Mouse (Mus musculus): ENCODE measurements around the gene Fam120b.

Gene Fam120b

GRCm38 (mm10) chr17:15379741-15380526, 16.1 kb upstream of the Fam120b start:
- DNase-seq (ENCODE audit: extremely low read depth, low read depth, low spot score) = peak; percentile 65

- no peak for DNase-seq (ENCODE audit: extremely low read depth, low read depth, low spot score)
Measured at GRCm38 (mm10) chr17:15380641-15381051, 15.4 kb upstream of the Fam120b start.

GRCm38 (mm10) chr17:15381092-15381860, 14.7 kb upstream of the Fam120b start:
- no peak for DNase-seq (ENCODE audit: extremely low read depth, low read depth, low spot score)

GRCm38 (mm10) chr17:15381869-15382660, 13.9 kb upstream of the Fam120b start:
- DNase-seq (ENCODE audit: extremely low read depth, low read depth, low spot score) = no peak

DNA sequence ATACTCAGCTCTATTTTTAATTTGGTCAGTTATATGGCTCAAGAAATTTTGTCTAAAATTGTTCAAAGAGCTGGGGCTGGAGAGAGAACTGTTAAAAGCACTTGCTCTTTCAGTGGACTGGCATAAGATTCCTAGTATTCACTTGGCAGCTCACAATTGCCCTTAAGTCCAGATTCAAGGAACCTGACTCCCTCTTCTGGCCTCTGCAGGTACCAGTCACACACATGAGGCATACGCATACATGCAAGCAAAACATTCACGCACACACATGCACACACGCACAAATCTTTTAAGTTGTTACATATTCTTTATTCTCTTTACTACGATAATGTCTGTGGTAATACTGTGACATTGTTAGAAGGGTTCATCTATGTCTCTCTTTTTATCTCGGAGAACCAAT, 12.6 kb upstream of the Fam120b start:
- no peak for DNase-seq (ENCODE audit: extremely low read depth, low read depth, low spot score)

DNA sequence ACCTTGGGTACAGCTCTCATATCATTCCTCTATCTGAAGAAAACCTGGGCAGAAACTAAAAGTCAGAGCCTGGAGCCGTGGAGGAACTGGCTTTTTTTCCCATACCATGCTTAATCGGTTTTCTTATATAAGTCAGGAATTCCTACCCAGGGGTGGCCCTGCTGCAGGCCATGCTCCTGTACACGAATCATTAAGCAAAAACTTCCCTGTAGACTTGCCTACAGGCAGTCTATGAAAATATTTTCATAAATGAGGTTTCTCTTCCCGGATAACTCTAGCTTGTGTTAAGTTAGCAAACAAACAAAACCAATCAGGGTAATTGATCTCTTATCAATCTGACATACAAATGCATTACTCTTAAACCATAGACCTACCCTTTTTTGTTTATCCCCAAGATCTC, 7.1 kb upstream of the Fam120b start:
- no peak for DNase-seq (ENCODE audit: extremely low read depth, low read depth, low spot score)

- no peak for DNase-seq (ENCODE audit: extremely low read depth, low read depth, low spot score)
Measured at GRCm38 (mm10) chr17:15389356-15389755, 6.6 kb upstream of the Fam120b start.

DNA sequence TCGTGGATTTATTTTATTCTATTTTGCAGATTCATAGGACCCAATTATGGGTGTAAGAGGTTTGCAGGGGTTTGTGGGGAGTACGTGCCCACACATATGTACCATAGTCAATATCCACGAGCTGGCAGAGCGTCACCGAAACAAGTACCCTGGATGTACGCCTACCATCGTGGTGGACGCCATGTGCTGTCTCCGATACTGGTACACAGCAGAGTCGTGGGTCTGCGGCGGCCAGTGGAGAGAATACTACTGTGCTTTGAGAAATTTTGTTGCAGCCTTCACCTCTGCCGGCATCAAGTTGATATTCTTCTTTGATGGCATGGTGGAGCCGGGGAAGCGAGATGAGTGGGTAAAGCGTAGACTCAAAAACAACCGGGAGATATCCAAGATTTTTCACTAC, 5.7 kb downstream of the Fam120b start:
- no peak for DNase-seq (ENCODE audit: extremely low read depth, low read depth, low spot score)

DNA sequence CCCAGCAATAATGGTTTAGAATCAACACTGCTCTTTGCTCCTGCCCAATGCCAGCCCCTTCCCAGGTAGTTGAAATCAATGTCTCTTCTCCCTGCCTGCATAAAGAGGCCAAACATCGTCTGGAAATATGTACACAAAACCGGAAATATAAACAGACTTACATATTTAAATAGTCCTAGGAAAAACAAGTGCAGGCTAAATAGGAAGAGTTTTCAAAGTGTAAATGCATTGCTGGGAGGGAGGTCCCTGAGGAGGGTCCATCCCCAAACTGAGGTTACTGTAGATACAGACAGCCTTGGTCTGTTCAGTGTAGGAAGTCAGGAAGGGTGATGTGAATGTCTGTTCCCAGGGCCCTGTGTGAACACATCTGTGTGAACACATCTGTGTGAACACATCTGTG, 10.6 kb downstream of the Fam120b start:
- no peak for DNase-seq (ENCODE audit: extremely low read depth, low read depth, low spot score)

DNA sequence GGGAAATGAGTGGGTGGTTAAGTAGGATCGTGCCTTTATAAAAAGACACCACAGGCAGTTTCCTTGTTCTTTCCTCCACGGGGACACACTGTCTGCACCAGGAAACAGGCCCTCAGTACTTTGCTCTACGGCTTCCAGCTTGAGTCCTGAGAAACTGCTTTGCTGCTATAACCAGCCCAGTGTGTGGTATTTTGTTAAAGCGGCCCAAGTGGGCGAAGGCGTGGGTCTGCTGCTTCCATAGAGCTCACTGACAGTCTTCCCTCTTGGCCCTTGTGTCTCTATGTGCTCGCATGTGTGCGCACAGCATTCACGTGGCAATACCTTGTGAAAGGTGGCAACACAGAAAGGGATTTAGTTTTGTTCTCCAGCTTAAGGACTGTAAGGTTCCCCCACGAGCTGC, 13.3 kb downstream of the Fam120b start:
- no peak for DNase-seq (ENCODE audit: extremely low read depth, low read depth, low spot score)

DNA sequence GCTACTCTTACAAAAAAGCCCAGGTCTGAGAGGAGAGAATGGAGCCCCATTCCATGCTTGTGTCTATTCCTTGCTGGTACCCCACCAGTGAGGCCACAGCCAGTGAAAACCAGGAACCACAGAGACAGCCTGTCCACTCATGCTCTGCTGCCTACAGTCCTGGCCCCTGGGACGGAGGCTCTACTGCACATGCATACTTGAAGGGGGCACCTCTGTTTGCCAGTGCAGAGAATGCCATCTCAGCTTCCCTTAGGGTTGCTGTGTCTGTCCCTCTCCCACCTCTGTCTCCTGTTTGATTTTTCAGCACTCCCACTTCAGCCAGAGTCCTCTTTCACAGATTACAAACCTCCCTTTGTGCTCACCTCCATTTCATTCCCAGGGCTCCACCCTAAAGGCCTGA, 14.9 kb downstream of the Fam120b start:
- no peak for DNase-seq (ENCODE audit: extremely low read depth, low read depth, low spot score)

DNA sequence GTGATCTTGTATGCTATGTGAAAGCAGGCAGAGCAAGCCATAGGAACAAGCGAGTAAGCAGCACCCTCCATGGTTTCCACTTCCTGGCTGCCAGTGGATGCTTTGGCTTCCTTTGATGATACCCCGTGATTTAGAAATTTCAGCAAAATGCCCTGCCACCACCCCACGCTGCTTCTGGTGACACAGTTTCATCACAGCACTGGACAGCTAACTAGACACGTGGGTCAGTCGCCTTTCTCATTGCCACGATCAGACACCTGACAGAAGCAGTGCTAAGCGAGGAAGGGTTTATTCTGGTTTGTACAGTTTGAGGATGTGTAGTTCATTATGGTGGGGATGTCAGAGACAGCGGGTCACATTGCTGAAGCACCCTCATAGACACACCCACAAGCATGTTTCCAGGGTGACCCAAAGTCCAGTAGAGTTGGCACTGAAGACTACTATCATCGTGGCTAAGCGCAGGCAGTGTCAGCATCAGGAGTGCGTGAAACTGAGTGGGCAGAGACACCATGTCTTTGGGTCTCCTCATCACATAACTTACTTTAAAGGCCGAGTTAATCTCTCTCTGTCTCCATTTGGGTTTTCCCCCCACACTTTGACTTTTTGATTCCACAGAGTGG, 20.7 kb downstream of the Fam120b start:
- no peak for DNase-seq (ENCODE audit: extremely low read depth, low read depth, low spot score)

DNA sequence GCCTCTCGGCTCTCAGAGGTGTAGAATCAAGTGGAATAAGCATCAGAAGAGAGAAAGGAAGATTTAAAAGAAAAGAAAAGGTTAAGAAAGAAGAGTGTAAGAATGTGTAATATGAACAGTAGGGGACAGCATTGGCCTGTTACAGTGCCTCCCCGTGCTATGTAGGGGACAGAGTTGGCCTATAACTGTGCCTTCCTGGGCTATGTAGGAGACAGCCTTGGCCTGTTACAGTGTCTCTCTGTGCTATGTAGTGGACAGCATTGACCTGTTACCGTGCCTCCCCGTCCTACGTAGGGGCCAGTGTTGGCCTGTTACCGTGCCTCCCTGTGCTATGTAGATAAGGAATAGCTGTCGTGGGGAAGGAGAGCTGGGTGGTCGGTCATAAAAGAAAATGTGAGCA, 23.5 kb downstream of the Fam120b start:
- no peak for DNase-seq (ENCODE audit: extremely low read depth, low read depth, low spot score)

DNA sequence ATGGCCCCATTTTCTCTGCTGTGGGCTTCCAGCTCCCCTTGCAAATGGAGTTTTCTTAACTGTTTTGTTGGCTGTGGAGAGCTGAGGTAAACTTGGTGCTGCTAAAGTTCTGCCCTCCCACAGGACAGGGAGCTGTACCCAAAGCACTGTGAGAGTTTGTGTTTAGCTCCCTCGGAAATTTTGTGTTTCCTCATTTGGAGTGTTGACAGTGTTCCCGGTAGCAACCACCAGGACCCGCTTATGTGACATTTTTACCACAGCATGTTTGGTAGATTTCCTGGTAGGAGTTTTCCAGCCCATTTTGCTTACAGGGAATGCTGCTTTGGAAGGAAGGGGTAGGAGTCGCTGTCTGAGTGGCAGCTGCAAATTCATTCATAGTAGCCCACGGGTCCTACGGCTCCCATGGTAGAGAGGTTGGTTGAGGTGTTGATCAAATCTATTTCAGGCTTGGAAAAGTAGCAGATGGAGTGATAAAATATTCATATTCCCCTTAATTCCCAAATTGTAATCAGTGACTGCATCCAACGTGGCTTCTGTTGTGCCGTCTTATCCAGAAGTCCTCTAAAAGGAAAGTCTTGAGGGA, 24.1 kb downstream of the Fam120b start:
- DNase-seq (ENCODE audit: extremely low read depth, low read depth, low spot score) = no peak

GRCm38 (mm10) chr17:15421446-15421845, 25.4 kb downstream of the Fam120b start:
- DNase-seq (ENCODE audit: extremely low read depth, low read depth, low spot score) = no peak

DNA sequence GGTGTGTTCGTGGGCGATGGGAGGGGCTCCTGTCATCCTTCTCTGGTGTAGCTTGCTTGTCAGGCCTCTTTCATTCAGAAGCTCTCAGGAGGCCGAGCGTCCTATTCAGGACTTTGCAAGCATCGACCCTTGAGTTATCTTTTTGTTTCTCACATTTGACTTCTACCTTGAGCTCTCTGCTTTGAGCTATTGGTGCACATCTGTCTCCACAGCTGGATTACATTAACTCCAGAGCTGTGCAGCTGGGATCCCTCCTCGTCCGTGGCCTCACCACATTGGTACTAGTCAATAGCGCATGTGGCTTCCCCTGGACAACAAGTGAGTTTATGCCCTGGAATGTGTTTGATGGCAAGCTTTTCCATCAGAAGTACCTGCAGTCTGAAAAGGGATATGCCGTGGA, 26.7 kb downstream of the Fam120b start:
- no peak for DNase-seq (ENCODE audit: extremely low read depth, low read depth, low spot score)

GRCm38 (mm10) chr17:15423080-15423765, 27.2 kb downstream of the Fam120b start:
- peak; percentile 57 for DNase-seq (ENCODE audit: extremely low read depth, low read depth, low spot score)

DNA sequence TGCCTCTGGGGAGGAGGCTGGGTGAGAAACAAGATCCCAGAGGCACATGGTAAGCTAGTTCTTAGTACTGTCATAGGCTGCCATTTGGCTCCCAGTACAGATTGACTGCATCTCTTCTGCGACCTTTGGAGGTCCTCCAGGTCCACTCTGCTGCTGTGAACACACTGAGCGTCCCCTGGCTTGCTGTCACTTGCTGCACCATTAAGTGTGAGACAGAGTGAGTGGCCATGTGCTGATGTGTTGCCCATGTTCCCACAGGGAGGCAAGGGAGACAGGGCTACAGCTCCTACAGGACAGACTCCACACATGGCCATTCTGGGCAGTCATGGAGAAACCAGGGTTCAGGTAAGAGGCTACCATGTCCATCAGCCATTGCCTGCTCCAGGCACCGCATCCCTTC, 29.9 kb downstream of the Fam120b start:
- DNase-seq (ENCODE audit: extremely low read depth, low read depth, low spot score) = no peak

DNA sequence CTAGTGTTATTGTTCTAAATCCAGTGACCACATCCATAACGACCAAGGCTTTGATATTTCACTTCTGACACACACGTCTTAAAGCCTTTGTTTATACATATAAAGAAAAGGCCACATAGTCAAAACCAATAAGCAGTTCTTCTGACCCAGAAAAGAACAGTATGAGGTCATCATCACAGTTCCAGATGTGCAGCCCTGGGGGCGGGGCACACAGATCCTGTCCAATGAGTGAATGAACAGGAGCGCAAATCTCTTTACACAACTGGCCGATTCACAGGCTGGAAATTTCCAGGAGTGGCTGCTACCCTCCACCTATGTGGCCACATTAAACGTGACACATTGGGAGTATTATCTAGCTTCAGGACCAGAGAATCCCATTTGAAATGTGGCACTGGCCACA, 33.4 kb downstream of the Fam120b start:
- no peak for DNase-seq (ENCODE audit: extremely low read depth, low read depth, low spot score)

DNA sequence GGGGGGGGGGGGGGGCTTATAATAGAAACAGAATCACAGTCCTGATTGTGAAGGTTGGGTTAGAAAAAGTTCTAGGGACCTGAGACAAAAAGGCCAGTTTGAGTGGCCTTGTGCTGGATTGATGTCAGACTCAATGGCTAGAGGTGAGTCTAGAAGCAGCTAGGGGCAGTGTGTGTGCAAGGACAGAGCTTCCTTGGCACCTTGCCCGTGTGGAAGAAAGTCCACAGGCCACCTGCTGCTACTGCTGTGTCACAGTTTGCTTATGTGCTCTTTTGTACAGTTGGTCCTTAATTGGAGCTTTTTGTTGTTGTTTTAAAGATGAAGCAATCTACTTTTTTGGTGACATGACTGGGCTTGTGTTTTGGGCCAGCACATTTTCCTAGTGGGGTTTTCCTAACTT, 33.9 kb downstream of the Fam120b start:
- peak; percentile 21 for DNase-seq (ENCODE audit: extremely low read depth, low read depth, low spot score)

All from fat pad, adult 2 months (tissue).